Mouse (Mus musculus) right cerebral cortex, postnatal 14 days (tissue): ENCODE results near the gene Arhgap31.

ENCODE experiments used
- DNase-seq: peaks from one replicate; pipeline ENCODE4 v3.0.0; 2022

Arhgap31 gene

GRCm38 (mm10) chr16:38592946-38593345 is 120.1 kb downstream of the Arhgap31 start:
- no peak for DNase-seq

GRCm38 (mm10) chr16:38592026-38592678 is 120.9 kb downstream of the Arhgap31 start:
- DNase-seq, result no peak

GRCm38 (mm10) chr16:38591506-38591905 is 121.6 kb downstream of the Arhgap31 start:
- no peak for DNase-seq

- DNase-seq, result no peak
Observed at GRCm38 (mm10) chr16:38587572-38587971, 125.5 kb downstream of the Arhgap31 start.

GRCm38 (mm10) chr16:38587163-38587562 is 125.9 kb downstream of the Arhgap31 start:
- DNase-seq, result no peak

GRCm38 (mm10) chr16:38585186-38585585 is 127.9 kb downstream of the Arhgap31 start:
- no peak for DNase-seq

GRCm38 (mm10) chr16:38584761-38585160 is 128.3 kb downstream of the Arhgap31 start:
- DNase-seq, result no peak

- no peak for DNase-seq
Observed at GRCm38 (mm10) chr16:38571481-38571880, 141.6 kb downstream of the Arhgap31 start.

GRCm38 (mm10) chr16:38568192-38568591 is 144.9 kb downstream of the Arhgap31 start:
- no peak for DNase-seq

- no peak for DNase-seq
Observed at GRCm38 (mm10) chr16:38563516-38563915, 149.6 kb downstream of the Arhgap31 start.

- DNase-seq, result no peak
Observed at GRCm38 (mm10) chr16:38562968-38563327, 150.1 kb downstream of the Arhgap31 start.

- peak; percentile 96 for DNase-seq
Observed at GRCm38 (mm10) chr16:38562131-38562967, 150.7 kb downstream of the Arhgap31 start.

GRCm38 (mm10) chr16:38558221-38558748 is 154.8 kb downstream of the Arhgap31 start, which contains the start of gene Tmem39a:
TSS of gene Tmem39a (plus strand) at chr16:38558698.
- DNase-seq, result no peak

GRCm38 (mm10) chr16:38555988-38556387 is 157.1 kb downstream of the Arhgap31 start:
- DNase-seq, result no peak

- peak; percentile 84 for DNase-seq
Observed at GRCm38 (mm10) chr16:38549479-38550396, 163.3 kb downstream of the Arhgap31 start, which contains the start of gene Poglut1. TSS of gene Poglut1 (minus strand) at chr16:38550258.
